Mouse (Mus musculus) liver, postnatal 0 days (tissue): ENCODE results near the gene Srgap1.

Experiments
- CTCF ChIP-seq: sonication (generic); IDR thresholded peaks from 2 replicates; pipeline ENCODE4 v1.5.1; 2016; ENCODE audit warnings: antibody characterized with exemption, low read depth
- EP300 ChIP-seq: IDR thresholded peaks from 2 replicates; pipeline ENCODE4 v1.6.1; 2016; ENCODE audit warnings: antibody characterized with exemption, low read depth, mild to moderate bottlenecking

GRCm38 (mm10) chr10:122016631-122017030 is 30.5 kb downstream of the Srgap1 start:
- TF ChIP-seq CTCF (no peak), EP300 (no peak)
